Mouse (Mus musculus) left cerebral cortex, postnatal 14 days (tissue): Measurements from ENCODE around the gene Dnal4. TPM values are rescaled to one million over a fixed set of nuclear protein-coding genes. Genes with fewer than 3 reads are reported as not detected.

ENCODE experiments used
- DNase-seq, 2 experiments: peaks; one replicate each; pipeline ENCODE4 v3.0.0; 2021 to 2022; ENCODE audit warnings: low spot score in 2 of 2, mixed read lengths in 1 of 2
- intact Hi-C: fragments of 180-260 bp; cut with DNase I; formaldehyde crosslinking; loops from one replicate; pipeline ENCODE4 v1.15.1; 2025
- total RNA-seq, 2 experiments: library from RNA; stranded (reverse); gene quantifications; 2 replicates each; pipeline ENCODE4 v1.2.3; 2021

The Dnal4 gene
- total RNA-seq, 2 experiments from 2014 or later, result 37.5 to 39.7 TPM

- DNase-seq, result no peak
- intact Hi-C loops, result loop anchor here (5.0 kb wide), 1 partner anchor 46 kb away; no protein-coding TSS in a partner anchor
Observed at GRCm38 (mm10) chr15:79803533-79804351, 26.1 kb upstream of the Dnal4 start.

GRCm38 (mm10) chr15:79802304-79802703 is 24.7 kb upstream of the Dnal4 start:
- DNase-seq, result no peak
- intact Hi-C loops, result loop anchor here (5.0 kb wide), 1 partner anchor 45 kb away; no protein-coding TSS in a partner anchor

- intact Hi-C loops, result loop anchor here (5.0 kb wide), 1 partner anchor 44 kb away; no protein-coding TSS in a partner anchor
- no peak for DNase-seq
Observed at GRCm38 (mm10) chr15:79801646-79802045, 24.0 kb upstream of the Dnal4 start.

- DNase-seq, result no peak
- intact Hi-C loops, result loop anchor here (5.0 kb wide), 1 partner anchor 43 kb away; no protein-coding TSS in a partner anchor
Observed at GRCm38 (mm10) chr15:79800701-79801100, 23.1 kb upstream of the Dnal4 start.

GRCm38 (mm10) chr15:79798591-79798990 is 20.9 kb upstream of the Dnal4 start:
- peak in 1 of 2 experiments; percentile 62 for DNase-seq
- intact Hi-C loops, result no loop called here

GRCm38 (mm10) chr15:79797680-79798079 is 20.0 kb upstream of the Dnal4 start:
- intact Hi-C loops, result no loop called here
- DNase-seq, result no peak

GRCm38 (mm10) chr15:79797096-79797495 is 19.4 kb upstream of the Dnal4 start:
- intact Hi-C loops, result no loop called here
- no peak for DNase-seq

GRCm38 (mm10) chr15:79796256-79796655 is 18.6 kb upstream of the Dnal4 start:
- intact Hi-C loops, result no loop called here
- DNase-seq, result peak; percentile 79 to 84

- DNase-seq, result no peak
Observed at GRCm38 (mm10) chr15:79794173-79794572, 16.5 kb upstream of the Dnal4 start.

GRCm38 (mm10) chr15:79793076-79793475 is 15.4 kb upstream of the Dnal4 start:
- no peak for DNase-seq
- intact Hi-C loops, result no loop called here

More at GRCm38 (mm10) chr15:79794173-79794572, 16.5 kb upstream of the Dnal4 start:
- intact Hi-C loops, result no loop called here

GRCm38 (mm10) chr15:79792455-79792854 is 14.8 kb upstream of the Dnal4 start:
- intact Hi-C loops, result no loop called here
- DNase-seq, result no peak

GRCm38 (mm10) chr15:79791502-79791901 is 13.9 kb upstream of the Dnal4 start:
- no peak for DNase-seq
- intact Hi-C loops, result no loop called here

GRCm38 (mm10) chr15:79790905-79791304 is 13.3 kb upstream of the Dnal4 start:
- no peak for DNase-seq

GRCm38 (mm10) chr15:79790111-79790510 is 12.5 kb upstream of the Dnal4 start:
- intact Hi-C loops, result no loop called here
- DNase-seq, result no peak

More at GRCm38 (mm10) chr15:79790905-79791304, 13.3 kb upstream of the Dnal4 start:
- intact Hi-C loops, result no loop called here

GRCm38 (mm10) chr15:79787815-79788214 is 10.2 kb upstream of the Dnal4 start:
- no peak for DNase-seq
- intact Hi-C loops, result no loop called here

- no peak for DNase-seq
- intact Hi-C loops, result no loop called here
Observed at GRCm38 (mm10) chr15:79785056-79785455, 7.4 kb upstream of the Dnal4 start.

- DNase-seq, result no peak
- intact Hi-C loops, result no loop called here
Observed at GRCm38 (mm10) chr15:79775662-79776061, 2.0 kb downstream of the Dnal4 start.

- peak; percentile 96 to 99 for DNase-seq
- intact Hi-C loops, result no loop called here
Observed at GRCm38 (mm10) chr15:79774117-79775027, 3.3 kb downstream of the Dnal4 start.

- intact Hi-C loops, result no loop called here
- DNase-seq, result peak; percentile 66 to 90
Observed at GRCm38 (mm10) chr15:79770629-79771240, 6.9 kb downstream of the Dnal4 start.

- intact Hi-C loops, result no loop called here
- DNase-seq, result no peak
Observed at GRCm38 (mm10) chr15:79768302-79768701, 9.3 kb downstream of the Dnal4 start.
